Mouse (Mus musculus) megakaryocyte, embryonic 14.5 days (primary cell): ENCODE data around the gene Taok1.

Source experiments
- FLI1 ChIP-seq: IDR thresholded peaks from 2 replicates; pipeline ENCODE4 v1.6.1; 2012; ENCODE audit warnings: low read length, inconsistent platforms, mixed read lengths
- GATA1 ChIP-seq: IDR thresholded peaks from 3 replicates; pipeline ENCODE4 v1.6.1; 2012; ENCODE audit warnings: mixed read lengths, low read length, inconsistent platforms, borderline replicate concordance

DNA sequence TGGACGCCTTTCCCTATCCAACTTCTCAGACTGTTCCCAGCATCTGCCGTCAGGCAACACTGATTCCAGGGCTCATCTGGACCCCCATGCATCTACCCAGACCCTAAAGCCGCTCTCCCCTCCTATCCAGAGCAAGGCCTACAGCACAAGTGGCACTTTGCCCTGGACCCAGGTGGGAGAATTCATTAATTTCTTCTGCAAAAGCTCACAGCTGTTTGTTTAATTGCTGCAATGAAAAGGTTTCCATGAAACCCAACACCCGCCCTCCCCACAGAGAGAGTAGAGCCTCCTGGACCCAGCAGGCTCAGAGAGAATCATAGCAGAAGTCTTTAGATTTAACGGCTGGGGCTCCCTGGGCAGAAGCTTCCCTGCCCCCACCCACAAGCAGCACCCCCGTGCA, 122.4 kb downstream of the Taok1 start:
- TF ChIP-seq GATA1 (no peak), FLI1 (no peak)
